Mouse (Mus musculus): ENCODE data around the gene Wdr81. TPM values are rescaled to one million over a fixed set of nuclear protein-coding genes. Genes with fewer than 3 reads are reported as not detected.
"Not testable (repeated sequence)": the region's sequence is repeated elsewhere in the genome, so short reads cannot be mapped to it uniquely, and the experiment has no call there.

Gene Wdr81
- polyA plus RNA-seq, 1 experiment from 2014 or later, result 3.1 TPM

DNA sequence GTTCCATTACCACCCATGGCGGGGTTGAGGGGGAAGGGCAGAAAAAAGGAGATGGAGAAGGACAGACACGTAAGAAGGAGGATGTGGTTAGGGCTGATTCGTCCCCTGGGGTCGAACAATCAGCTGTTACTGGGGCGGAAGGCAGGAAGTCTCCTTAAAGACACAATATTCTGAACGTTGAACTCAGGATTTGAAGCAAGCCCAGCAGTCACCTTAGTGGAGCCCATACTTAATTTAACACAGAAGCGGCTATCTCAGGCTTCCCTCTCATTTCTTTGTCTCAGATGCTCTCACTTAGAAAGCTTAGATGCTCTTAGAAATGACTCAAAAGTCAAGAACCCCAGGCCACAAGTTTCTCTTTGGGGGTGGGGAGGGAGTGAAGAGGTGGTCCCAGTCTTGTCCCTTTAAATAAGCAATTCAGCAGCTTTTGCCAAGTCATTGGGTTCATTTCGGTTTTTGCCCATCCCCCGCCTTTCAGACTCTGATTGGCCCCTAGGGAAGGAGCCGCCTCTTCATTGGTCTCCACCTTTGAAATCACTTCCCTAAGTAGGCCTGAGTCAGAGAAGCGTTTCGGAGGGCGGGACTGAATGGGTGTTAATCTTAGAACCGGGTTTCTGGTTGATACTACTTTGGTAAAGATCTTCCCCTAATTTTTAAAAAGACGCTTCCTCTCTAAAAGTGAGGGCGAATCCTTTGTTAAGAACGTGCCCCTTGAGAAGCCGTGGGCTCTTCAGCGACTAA is 5.8 kb upstream of the Wdr81 start:
- Histone ChIP-seq H3K4me1 (replicated peaks) (peaks cover 37% of the 10 kb centered on the region), H3K9me3 (replicated peaks) (no peaks in the 10 kb centered on the region), H3K4me3 (peak overlapping the region; percentile 80), H3K36me3 (peaks cover 9% of the 10 kb centered on the region), H3K9ac (peak overlapping the region; percentile 57), H3K27me3 (no peaks in the 10 kb centered on the region), H3K27ac (peak overlapping the region; percentile 96), H3K4me2 (peak overlapping the region; percentile 82)
- 0 out of 2 replicates have a peak, but pooled peaks have one; percentile 24 for ATAC-seq (replicated peaks; ENCODE audit: insufficient number of reproducible peaks, insufficient read depth, low FRiP score, low read depth)
- whole genome bisulfite sequencing, result 2% methylated on average over 19 of the region's 19 CpGs

DNA sequence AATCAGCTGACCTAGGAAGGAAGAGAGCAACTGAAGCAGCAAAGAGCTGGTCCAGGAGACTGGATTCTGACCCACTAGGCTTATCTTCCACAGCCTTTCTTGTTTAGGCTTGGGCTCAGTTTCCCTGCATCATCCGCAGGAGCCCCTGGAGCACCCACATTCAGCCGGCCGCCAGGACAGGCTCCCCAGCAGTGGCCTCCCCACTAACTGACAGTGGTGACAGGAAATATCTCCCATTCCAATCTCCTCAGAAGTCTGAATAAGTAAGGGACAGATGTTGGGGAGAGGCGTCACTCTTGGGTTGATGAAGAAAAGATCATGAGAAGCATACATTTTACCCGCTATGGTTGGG is 5.2 kb upstream of the Wdr81 start:
- Histone ChIP-seq H3K9ac (no peak overlapping the region), H3K27me3 (no peaks in the 10 kb centered on the region), H3K9me3 (replicated peaks) (no peaks in the 10 kb centered on the region), H3K36me3 (peaks cover 3% of the 10 kb centered on the region), H3K4me1 (replicated peaks) (peaks cover 42% of the 10 kb centered on the region), H3K27ac (peak overlapping the region; percentile 96), H3K4me3 (peak overlapping the region; percentile 80), H3K4me2 (peak overlapping the region; percentile 82)
- ATAC-seq (replicated peaks; ENCODE audit: insufficient number of reproducible peaks, insufficient read depth, low FRiP score, low read depth), result no peak
- WGBS, result 17% methylated on average over 5 of the region's 5 CpGs

DNA sequence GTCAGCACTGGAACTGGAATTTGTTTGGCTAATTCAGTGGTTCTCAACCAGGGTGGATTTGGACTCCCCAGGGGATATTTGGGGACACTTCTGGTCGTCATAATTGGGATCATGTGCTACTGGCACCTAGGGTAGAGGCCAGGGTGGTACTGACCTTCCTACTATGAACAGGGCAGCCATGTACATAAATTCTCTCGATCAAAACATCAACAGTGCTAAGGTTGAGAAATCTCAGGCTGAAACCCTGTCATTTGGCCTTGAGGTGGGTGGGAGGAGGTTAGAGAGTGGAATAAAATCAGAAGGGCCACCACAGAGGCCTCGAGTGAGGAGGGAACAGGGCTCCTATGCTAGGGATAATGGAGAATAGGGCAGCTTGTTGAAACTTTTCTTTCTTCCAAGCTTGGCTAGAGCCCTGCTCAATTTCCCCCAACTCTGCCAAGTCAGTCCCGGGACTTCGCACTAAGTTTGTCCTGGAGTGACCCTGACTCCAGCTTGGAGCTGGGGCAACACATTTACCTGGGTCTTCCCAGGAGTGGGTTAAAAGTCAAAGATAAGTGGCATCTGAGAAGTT is 4.7 kb upstream of the Wdr81 start:
- Histone ChIP-seq H3K27ac (peak overlapping the region; percentile 96), H3K27me3 (no peaks in the 10 kb centered on the region), H3K4me3 (no peak overlapping the region), H3K36me3 (no peaks in the 10 kb centered on the region), H3K9me3 (replicated peaks) (no peaks in the 10 kb centered on the region), H3K9ac (no peak overlapping the region), H3K4me2 (peak overlapping the region; percentile 82; the same call in 1 of the 2 replicates), H3K4me1 (replicated peaks) (peaks cover 43% of the 10 kb centered on the region)
- 63% methylated on average over 5 of the region's 5 CpGs for WGBS
- no peak for ATAC-seq (replicated peaks; ENCODE audit: insufficient number of reproducible peaks, insufficient read depth, low FRiP score, low read depth)

DNA sequence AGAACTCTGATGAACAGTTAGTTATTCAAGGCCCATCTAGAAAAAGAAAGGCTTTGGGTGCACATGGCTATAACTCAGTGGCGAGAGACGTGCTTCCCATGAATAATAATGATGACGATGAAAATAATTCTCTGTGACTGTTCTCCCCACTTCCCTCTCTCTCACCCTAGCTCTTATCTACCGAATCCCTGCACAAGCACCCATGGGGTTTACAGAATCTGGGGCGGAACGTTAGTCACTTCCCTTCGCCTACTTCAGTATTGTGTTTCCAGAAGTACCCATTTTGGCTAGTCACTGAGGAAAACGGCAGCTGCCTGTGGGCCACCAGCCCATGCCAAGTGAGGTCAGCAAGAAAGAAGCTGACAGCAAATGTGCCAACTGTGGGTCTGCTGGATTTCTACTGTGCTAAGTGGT is 4.1 kb upstream of the Wdr81 start:
- no peaks in the 10 kb centered on the region for H3K27me3 ChIP-seq
- no peak for ATAC-seq (replicated peaks; ENCODE audit: insufficient number of reproducible peaks, insufficient read depth, low FRiP score, low read depth)
- H3K27ac ChIP-seq, result peak overlapping the region; percentile 96
- H3K4me3 ChIP-seq, result no peak overlapping the region
- no peaks in the 10 kb centered on the region for H3K9me3 ChIP-seq (replicated peaks)
- H3K4me1 ChIP-seq (replicated peaks), result peaks cover 47% of the 10 kb centered on the region
- H3K4me2 ChIP-seq, result no peak overlapping the region
- H3K36me3 ChIP-seq, result no peaks in the 10 kb centered on the region
- 56% methylated on average over 8 of the region's 8 CpGs for WGBS
- H3K9ac ChIP-seq, result no peak overlapping the region

DNA sequence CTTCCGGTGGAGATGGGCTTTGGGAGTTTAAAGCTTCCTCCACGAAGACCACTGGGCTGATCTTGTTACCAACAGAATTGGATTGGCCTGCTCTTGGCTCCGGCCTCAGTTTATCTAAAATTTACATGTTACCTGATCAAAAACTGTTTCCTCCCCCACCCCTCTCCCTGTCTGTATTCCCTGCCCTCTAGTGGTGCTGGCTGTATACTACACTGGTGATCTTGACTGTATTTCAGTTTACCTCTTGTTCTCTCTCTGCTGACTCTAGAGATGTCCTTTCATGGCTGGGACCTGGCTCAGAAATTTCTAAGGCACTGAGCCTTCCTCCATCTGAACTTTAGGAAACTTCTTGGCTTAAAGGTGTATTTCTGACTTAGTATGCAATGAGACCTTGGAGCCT is 3.7 kb upstream of the Wdr81 start:
- no peak for ATAC-seq (replicated peaks; ENCODE audit: insufficient number of reproducible peaks, insufficient read depth, low FRiP score, low read depth)

DNA sequence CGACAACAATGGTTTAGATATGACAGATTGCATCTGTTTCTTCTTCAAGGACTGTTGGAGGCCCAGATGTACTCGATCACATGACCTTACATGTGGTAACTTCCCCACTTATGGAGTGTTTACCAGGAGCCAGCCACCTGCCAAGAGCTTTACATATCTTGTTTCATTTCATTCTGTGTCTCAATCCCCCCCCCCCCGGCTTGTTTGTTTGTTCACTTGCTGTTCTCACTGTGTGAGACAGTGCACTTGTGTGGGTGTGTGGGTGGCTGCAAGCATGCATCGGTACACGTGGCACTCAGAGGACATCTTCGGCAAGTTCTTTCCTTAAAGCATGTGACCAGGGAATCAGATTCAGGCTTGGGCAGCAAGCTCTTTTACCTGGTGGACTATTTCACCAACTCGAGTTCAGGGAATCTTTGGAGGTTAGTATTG is 1.9 kb upstream of the Wdr81 start:
- ATAC-seq (replicated peaks; ENCODE audit: insufficient number of reproducible peaks, insufficient read depth, low FRiP score, low read depth), result no peak
- WGBS, result 74% methylated on average over 7 of the region's 7 CpGs
- Histone ChIP-seq H3K27me3 (no peaks in the 10 kb centered on the region), H3K9me3 (replicated peaks) (no peaks in the 10 kb centered on the region), H3K4me1 (replicated peaks) (peaks cover 36% of the 10 kb centered on the region), H3K27ac (no peak overlapping the region), H3K9ac (no peak overlapping the region), H3K4me2 (no peak overlapping the region), H3K4me3 (no peak overlapping the region), H3K36me3 (no peaks in the 10 kb centered on the region)

More for the DNA sequence above, 3.7 kb upstream of the Wdr81 start:
- H3K27ac ChIP-seq, result no peak overlapping the region
- WGBS, result 12% methylated on average over 3 of the region's 3 CpGs
- H3K9ac ChIP-seq, result no peak overlapping the region
- no peaks in the 10 kb centered on the region for H3K9me3 ChIP-seq (replicated peaks)
- H3K4me1 ChIP-seq (replicated peaks), result peaks cover 45% of the 10 kb centered on the region
- no peak overlapping the region for H3K4me3 ChIP-seq
- no peaks in the 10 kb centered on the region for H3K36me3 ChIP-seq
- H3K4me2 ChIP-seq, result no peak overlapping the region
- H3K27me3 ChIP-seq, result no peaks in the 10 kb centered on the region

DNA sequence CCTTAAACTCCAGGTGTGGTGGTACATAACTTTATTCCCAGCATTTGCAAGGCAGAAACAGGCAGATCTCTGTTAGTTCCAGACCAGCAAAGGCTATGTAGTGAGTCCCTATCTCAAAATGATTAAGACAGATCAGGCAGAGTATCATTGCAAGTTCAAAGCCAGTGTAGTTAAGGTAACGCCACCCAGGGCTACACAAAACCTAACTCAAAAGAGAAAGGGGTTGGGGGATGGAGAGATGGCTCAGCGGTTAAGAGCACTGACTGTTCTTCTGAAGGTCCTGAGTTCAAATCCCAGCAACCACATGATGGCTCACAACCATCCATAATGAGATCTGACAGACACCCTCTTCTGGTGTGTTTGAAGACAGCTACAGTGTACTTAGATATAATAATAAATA is 1.5 kb upstream of the Wdr81 start:
- WGBS, result 89% methylated on average over 2 of the region's 2 CpGs
- H3K9me3 ChIP-seq (replicated peaks); H3K27me3 ChIP-seq; H3K4me2 ChIP-seq; H3K27ac ChIP-seq; H3K9ac ChIP-seq; H3K4me3 ChIP-seq; H3K36me3 ChIP-seq; ATAC-seq (replicated peaks; ENCODE audit: insufficient number of reproducible peaks, insufficient read depth, low FRiP score, low read depth): not testable (repeated sequence)
- H3K4me1 ChIP-seq (replicated peaks), result peaks cover 36% of the 10 kb centered on the region

DNA sequence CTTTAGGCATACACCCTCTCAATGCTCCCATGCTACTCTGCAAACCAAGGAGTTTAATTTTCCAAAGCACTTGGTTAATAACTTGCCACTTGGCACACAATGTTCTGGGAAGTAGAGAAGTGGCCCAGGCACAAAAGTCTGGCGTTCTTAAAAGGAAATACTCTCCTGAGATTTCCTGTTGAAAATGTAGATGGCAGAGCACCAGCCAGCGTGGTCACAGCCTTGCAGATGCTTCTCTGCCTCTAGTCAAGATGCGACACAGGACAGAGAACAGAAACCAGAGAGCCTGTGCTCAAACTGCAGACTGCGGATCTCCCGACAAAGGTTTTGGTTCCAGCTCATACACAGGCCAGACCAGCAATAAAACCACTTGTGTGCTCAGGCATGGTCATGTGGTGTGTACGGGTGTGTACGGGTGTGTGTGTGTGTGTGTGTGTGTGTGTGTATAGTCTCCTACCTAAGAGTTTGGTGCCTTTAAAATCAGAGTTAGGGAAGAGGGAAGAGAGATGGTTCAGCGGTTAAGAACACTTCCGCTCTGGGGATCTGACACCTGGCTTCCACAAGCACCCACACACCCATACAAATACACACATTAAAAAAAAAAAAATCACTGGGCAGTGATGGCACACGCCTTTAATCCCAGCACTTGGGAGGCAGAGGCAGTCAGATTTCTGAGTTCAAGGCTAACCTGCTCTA is 672 bp upstream of the Wdr81 start:
- Histone ChIP-seq H3K9ac (peak overlapping the region; percentile 42; the same call in 1 of the 2 replicates), H3K4me3 (peak overlapping the region; percentile 70), H3K4me1 (replicated peaks) (peaks cover 37% of the 10 kb centered on the region), H3K36me3 (no peaks in the 10 kb centered on the region), H3K27ac (peak overlapping the region; percentile 61; the same call in 1 of the 2 replicates), H3K4me2 (peak overlapping the region; percentile 97), H3K9me3 (replicated peaks) (no peaks in the 10 kb centered on the region), H3K27me3 (no peaks in the 10 kb centered on the region)
- no peak for ATAC-seq (replicated peaks; ENCODE audit: insufficient number of reproducible peaks, insufficient read depth, low FRiP score, low read depth)
- WGBS, result 66% methylated on average over 10 of the region's 10 CpGs

DNA sequence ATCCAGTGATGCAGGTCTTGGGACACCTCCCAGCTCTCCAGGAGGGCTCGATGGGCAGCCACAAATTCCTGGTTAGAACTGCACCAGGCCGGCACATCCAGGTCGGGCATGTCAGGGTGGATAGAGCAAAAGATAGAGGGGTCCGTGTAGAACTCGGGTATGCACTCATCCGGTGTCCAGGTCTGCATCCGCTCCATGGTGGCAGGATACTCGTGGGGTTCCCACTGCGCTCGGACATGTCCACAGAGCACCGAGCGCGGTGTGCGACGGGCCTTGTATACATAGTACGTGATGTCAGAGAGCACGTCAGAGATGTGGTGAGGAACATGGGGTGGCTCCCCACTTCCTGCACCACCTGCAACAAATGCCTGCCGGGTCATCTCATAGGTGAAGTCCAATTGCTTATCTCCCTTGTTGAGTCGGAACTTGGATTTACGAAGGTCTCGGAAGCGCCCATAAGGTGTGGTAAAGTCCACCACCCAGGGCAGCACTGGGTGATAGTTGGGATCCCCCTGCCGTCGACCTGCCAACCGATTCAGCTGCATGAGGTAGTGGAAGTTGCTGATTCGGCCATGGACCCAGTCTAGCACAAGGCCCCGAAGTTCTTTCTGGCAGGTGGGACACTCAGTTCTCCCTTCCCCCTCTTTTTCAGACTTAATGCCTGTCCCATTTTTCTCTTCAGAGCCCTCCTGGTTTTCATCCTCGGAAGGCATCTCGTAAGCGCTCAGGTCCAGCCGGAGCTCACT is 1.5 kb downstream of the Wdr81 start:
- Histone ChIP-seq H3K4me1 (replicated peaks) (peaks cover 20% of the 10 kb centered on the region), H3K36me3 (peaks cover 2% of the 10 kb centered on the region; the same call in 1 of the 2 replicates), H3K27me3 (no peaks in the 10 kb centered on the region), H3K4me2 (peak overlapping the region; percentile 97; the same call in 1 of the 2 replicates), H3K27ac (no peak overlapping the region), H3K4me3 (no peak overlapping the region), H3K9me3 (replicated peaks) (no peaks in the 10 kb centered on the region), H3K9ac (no peak overlapping the region)
- WGBS, result 89% methylated on average over 31 of the region's 31 CpGs
- ATAC-seq (replicated peaks; ENCODE audit: insufficient number of reproducible peaks, insufficient read depth, low FRiP score, low read depth), result no peak

DNA sequence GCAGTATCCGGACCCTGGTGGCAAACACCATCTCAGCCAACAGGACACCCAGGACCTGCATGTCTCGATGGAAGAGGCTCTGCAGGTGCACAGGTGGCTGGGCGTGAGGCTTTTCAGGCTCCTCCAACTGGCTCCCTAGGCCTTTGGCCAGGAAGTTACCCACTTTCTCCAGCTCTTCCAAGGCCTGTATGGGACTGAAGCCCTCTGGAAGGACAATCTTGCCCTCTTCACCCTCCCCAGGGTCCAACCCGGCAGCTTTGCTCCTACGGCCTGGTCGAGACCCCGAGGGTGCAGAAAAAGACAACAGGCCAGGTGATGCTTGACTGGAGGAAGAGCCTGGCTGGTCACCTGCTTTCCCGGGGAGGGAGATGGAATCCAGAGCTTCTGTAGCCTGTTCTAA is 2.4 kb downstream of the Wdr81 start:
- 92% methylated on average over 8 of the region's 8 CpGs for WGBS
- no peak for ATAC-seq (replicated peaks; ENCODE audit: insufficient number of reproducible peaks, insufficient read depth, low FRiP score, low read depth)

DNA sequence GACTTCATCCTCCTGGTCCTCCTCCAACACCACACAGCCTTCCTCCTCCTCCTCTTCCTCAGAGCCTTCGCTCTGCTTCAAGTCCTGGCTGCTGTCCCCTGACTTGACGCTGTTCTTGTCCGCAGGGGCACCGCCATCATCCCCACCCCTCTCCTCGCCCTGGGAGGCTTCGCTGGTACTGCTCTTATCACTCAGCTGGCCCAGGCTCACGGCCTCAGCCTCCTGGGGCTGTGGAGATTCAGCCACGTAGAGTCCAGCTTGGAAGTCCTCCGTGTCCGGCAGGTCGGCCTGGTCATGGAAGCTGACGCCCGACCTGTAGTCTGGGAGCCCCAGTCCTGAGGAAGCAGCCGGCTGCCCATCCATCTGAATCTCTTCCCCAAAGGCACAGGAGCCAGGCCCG is 3.6 kb downstream of the Wdr81 start:
- Histone ChIP-seq H3K4me1 (replicated peaks) (peaks cover 19% of the 10 kb centered on the region), H3K36me3 (peaks cover 17% of the 10 kb centered on the region; the same call in 1 of the 2 replicates), H3K27me3 (no peaks in the 10 kb centered on the region), H3K4me3 (no peak overlapping the region), H3K9me3 (replicated peaks) (no peaks in the 10 kb centered on the region), H3K9ac (no peak overlapping the region), H3K4me2 (no peak overlapping the region), H3K27ac (no peak overlapping the region)
- WGBS, result 72% methylated on average over 15 of the region's 15 CpGs
- ATAC-seq (replicated peaks; ENCODE audit: insufficient number of reproducible peaks, insufficient read depth, low FRiP score, low read depth), result no peak

More for the DNA sequence above, 2.4 kb downstream of the Wdr81 start:
- no peak overlapping the region for H3K4me3 ChIP-seq
- H3K4me2 ChIP-seq, result no peak overlapping the region
- H3K36me3 ChIP-seq, result peaks cover 11% of the 10 kb centered on the region; the same call in 1 of the 2 replicates
- H3K27me3 ChIP-seq, result no peaks in the 10 kb centered on the region
- no peaks in the 10 kb centered on the region for H3K9me3 ChIP-seq (replicated peaks)
- peaks cover 19% of the 10 kb centered on the region for H3K4me1 ChIP-seq (replicated peaks)
- H3K9ac ChIP-seq, result no peak overlapping the region
- H3K27ac ChIP-seq, result no peak overlapping the region
